Mouse (Mus musculus): ENCODE data around the gene Nr1d1.

The Nr1d1 gene

GRCm38 (mm10) chr11:98735111-98735510 is 40.0 kb downstream of the Nr1d1 start:
- DNase-seq, result no peak

- DNase-seq, result no peak
These were observed 41.1 kb downstream of the Nr1d1 start for GRCm38 (mm10) chr11:98734020-98734419.

GRCm38 (mm10) chr11:98731134-98731533 is 44.0 kb downstream of the Nr1d1 start:
- no peak for DNase-seq

- no peak for DNase-seq
These were observed 44.4 kb downstream of the Nr1d1 start for GRCm38 (mm10) chr11:98730727-98731126.

- peak; percentile 96 for DNase-seq
These were observed 46.0 kb downstream of the Nr1d1 start, which contains the start of gene Med24 for GRCm38 (mm10) chr11:98729119-98729588. Gene Med24, minus strand, starts transcription at chr11:98729435.

- DNase-seq, result no peak
These were observed 49.1 kb downstream of the Nr1d1 start for GRCm38 (mm10) chr11:98725926-98726506.

- no peak for DNase-seq
These were observed 52.0 kb downstream of the Nr1d1 start for GRCm38 (mm10) chr11:98723098-98723497.

- peak; percentile 93 for DNase-seq
These were observed 53.5 kb downstream of the Nr1d1 start for GRCm38 (mm10) chr11:98721458-98722226.

- DNase-seq, result no peak
These were observed 54.4 kb downstream of the Nr1d1 start for GRCm38 (mm10) chr11:98720756-98721155.

All from lung, postnatal 36 days (tissue).